Mouse (Mus musculus): ENCODE data around the gene Steap2.
"Not testable (repeated sequence)": the region's sequence is repeated elsewhere in the genome, so short reads cannot be mapped to it uniquely, and the experiment has no call there.

Steap2 gene

DNA sequence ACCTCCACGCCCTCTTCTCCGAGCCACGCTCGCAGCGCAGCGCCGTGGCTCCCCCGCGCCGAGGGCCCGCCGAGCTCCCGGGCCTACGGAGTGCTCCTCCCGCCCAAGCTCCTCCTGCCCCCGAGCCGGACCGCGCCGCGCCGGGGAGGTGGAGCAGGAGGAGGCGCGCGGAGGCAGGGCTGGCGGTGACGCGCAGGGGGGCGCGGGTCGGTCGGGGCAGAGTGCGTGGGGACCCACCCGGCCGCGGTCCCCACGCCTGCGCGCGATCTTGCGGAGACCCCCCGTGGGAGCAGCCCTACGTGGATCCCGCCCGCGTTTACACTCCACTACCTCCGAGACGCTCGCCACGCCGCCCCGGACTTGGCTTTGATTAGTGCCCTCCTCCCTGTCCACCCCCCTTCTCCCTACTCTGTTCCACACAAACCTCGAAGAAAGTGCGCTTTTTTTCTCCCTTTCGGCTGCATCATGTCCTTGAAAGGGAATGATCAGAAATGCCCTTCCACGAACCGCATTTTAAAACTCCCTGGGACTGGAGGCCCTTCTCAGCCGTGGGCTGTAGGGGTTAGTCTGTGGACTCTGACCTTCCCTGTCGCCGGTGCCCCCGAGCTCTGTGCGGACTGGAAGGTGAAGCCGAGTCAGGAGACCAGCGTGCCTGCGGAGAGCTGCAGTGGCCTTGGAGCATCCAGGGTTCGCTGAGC is at the start of gene Steap2:
Gene Steap2 (minus strand): TSS at position 623 of the 698 bp plus-strand sequence.
- DNase-seq (ENCODE audit: low read depth in 1 of 2, low spot score in 2 of 2), result no peak

GRCm38 (mm10) chr5:5734445-5734844 is 40.1 kb upstream of the Steap2 start:
- DNase-seq (ENCODE audit: low read depth in 1 of 2, low spot score in 2 of 2), result no peak

DNA sequence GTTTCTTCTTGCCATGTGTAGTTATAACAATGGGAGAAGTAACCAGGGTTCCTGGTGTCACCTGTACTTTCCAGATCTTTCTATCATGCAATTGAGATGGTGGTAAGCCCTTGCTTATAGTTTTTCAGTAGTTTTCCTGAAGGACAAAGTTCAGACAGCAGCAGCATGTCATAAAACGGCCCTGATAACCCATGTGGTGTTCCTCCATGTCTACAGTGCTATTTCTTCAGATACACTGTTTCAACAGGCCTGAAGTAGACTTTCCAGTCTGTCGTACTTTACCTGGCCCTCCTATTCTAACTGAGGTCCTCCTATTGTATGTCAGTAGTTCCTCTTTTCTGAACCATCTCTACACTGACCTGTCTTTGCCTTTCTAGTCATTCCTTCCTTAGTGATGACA is 38.5 kb upstream of the Steap2 start:
- no peak for DNase-seq (ENCODE audit: low read depth in 1 of 2, low spot score in 2 of 2)

GRCm38 (mm10) chr5:5732208-5732607 is 37.8 kb upstream of the Steap2 start:
- DNase-seq (ENCODE audit: low read depth in 1 of 2, low spot score in 2 of 2), result no peak

DNA sequence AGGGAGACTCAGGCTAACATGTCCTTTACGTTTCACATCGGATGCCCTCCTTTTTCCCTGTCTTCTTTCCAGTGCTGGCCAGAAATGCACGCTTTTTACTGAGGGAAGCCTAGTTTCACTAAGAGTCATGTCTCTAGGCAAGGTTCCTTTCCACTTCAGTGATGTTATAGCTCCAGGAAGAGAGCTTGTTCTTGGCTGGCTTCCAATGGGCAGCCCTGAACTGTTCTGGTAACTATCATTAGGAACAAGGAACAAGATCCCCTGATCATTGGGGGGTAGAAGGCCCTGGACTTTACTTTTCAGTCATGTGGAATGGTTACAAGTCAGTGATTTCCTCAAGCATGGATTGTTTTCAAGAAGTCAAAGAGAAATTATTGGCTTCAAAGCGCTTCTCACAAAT is 35.5 kb upstream of the Steap2 start:
- DNase-seq (ENCODE audit: low read depth in 1 of 2, low spot score in 2 of 2), result no peak

DNA sequence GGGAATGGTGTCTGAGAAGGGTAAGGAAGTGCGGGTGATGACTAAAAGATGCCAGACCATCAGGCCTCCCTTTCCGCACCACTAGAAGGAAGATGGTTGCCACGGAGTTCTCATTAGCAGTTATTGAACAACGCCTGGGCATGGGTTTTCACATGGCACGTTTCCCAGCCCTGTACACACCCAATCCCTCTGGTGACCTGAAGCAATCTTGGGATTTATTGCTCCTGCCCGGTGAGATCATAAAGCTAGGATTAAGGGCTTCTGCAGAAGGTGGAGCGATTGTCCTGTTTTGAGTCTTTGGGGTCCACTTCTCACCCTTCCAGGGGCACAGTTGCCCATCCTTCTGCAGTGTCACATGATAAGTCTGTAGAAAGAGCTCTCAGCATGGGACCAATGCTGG is 27.8 kb upstream of the Steap2 start:
- DNase-seq (ENCODE audit: low read depth in 1 of 2, low spot score in 2 of 2), result no peak

DNA sequence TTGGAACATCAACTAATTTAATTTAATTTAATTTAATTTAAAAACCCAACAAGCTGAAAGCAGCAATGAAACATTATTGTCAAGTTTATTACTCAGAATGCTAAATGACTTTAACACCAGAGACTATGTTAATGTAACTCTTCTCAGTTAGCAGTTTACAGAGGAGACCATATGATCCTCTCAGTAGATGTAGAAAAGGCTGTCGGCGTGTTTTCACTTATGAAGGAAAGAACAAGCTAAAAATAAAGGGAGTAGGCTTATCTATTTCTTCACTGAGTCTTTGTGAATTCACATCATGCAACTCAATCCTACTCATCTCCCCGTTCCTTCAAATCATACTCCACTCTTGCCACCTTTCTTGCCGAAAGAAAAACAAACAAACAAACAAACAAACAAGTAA is 16.7 kb upstream of the Steap2 start:
- no peak for DNase-seq (ENCODE audit: low read depth in 1 of 2, low spot score in 2 of 2)

GRCm38 (mm10) chr5:5707341-5708278 is 13.2 kb upstream of the Steap2 start:
- DNase-seq (ENCODE audit: low read depth in 1 of 2, low spot score in 2 of 2), result no peak

DNA sequence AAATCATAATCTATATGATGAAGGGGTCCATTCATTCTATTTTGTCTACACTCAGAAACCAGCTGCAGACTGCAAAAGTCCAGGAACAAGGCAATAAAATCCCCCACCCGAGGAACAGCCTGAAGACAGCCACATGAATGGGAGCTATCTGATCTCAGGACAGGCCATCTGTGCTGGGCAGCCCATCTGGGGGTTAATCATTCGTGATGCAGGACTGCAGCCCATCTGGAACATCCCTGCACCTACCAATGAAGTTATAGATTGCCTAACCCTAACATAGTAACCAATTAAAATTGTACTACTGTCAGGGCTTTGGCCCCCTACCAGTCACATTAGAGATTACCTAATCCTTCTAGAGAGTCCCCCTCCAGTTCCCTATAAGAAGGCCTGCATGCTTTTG is 10.6 kb upstream of the Steap2 start:
- DNase-seq (ENCODE audit: low read depth in 1 of 2, low spot score in 2 of 2), result no peak

- DNase-seq (ENCODE audit: low read depth in 1 of 2, low spot score in 2 of 2), result no peak
These were observed 6.0 kb upstream of the Steap2 start for GRCm38 (mm10) chr5:5700386-5700785.

GRCm38 (mm10) chr5:5698830-5699229 is 4.5 kb upstream of the Steap2 start:
- DNase-seq (ENCODE audit: low read depth in 1 of 2, low spot score in 2 of 2), result no peak

DNA sequence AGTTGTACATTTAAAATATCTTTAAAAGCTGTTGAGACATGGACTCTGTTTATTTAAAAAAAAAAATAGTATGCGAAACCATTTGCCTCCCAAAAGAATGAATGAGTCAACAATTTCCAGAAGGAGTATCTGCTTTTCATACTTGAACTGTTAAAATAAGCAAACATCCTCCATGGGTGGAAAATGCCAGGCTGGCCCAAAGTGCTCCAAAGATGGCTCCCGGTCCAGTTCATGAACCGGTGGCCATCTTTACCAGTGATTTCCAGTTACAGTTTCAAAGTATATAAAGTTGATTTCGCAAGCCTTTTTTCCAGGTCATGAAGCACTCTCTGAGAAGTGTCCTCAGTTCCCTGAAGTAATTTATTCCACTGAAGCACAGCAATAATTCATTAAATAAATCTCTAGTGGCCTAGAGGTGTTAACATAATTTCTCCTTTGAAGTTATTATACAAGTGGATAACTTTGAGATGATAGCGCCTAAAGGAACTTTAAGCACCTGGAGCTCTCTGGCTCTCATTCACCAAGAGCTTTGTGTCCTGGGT is 1.1 kb upstream of the Steap2 start:
- no peak for DNase-seq (ENCODE audit: low read depth in 1 of 2, low spot score in 2 of 2)

- no peak for DNase-seq (ENCODE audit: low read depth in 1 of 2, low spot score in 2 of 2)
These were observed 830 bp downstream of the Steap2 start for GRCm38 (mm10) chr5:5693541-5693955.

DNA sequence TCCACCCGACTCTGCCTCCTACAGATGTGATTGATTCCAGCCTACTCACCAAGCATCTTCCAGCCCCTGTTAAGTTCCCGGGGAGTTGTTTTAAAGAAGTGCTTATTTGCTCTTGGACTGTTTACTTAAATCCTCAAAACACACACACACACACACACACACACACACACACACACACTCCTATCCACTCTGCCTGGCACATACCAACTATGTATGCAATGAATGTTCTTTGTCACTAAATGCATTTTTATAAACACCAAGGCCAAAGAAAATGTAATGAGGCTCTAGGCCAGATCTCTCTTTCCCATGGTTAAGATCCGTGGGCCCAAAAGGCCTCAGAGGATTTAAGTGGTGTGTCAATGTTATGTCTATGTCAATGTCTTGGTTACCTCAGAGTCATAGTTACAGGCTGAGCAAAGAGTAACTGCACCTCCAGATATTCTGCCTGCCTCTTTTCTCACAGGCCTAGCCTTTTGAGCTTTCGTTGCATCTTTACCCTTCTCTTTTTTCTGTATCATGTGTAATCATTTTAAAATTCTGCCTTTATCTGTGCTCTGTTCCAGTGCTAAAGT is 2.1 kb downstream of the Steap2 start:
- no peak for DNase-seq (ENCODE audit: low read depth in 1 of 2, low spot score in 2 of 2)

DNA sequence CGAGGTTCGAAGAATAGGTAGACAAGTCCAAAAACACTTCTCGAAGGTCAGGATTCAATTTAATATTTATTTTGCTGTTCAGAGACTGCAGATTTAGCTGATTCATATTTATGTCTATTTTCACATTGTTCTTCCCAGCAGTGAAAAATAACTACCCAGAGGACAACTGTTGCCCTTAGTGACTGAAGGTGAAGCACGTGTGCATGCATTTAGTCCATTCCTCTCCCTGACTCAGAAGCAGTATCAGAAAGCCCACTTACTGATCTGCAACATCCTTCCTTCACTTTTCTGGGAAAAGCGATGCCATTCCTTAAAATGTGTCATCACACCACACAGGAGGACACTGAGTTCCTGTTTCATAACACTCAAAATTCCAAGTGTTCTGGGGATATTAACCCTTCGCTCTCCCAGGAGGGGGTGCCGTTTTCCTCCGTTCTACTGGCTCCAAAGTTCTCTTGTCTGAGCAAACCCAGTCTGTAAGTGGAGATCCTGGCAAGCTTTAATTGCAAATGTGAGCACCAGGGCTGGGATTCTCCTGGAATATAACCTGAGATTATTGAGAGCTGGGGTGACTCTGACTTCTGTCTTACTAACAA is 5.3 kb downstream of the Steap2 start:
- DNase-seq (ENCODE audit: low read depth in 1 of 2, low spot score in 2 of 2), result no peak

- DNase-seq (ENCODE audit: low read depth in 1 of 2, low spot score in 2 of 2), result no peak
These were observed 6.2 kb downstream of the Steap2 start for GRCm38 (mm10) chr5:5688228-5688627.

- no peak for DNase-seq (ENCODE audit: low read depth in 1 of 2, low spot score in 2 of 2)
These were observed 7.4 kb downstream of the Steap2 start for GRCm38 (mm10) chr5:5686973-5687372.

DNA sequence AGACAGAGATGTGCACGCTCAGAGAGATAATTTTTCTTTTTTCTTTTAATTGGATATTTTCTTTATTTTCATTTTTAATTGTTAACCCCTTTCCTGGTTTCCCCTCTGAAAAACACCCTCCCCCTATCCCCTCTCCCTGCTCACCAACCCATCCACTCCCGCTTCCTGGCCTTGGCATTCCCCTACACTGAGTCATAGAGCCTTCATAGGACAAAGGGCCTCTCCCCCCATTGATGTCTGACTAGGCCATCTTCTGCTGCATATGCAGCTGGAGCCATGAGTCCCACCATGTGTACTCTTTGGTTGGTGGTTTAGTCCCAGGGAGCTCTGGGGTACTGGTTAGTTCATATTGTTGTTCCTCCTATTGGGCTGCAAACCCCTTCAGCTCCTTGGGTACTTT is 9.4 kb downstream of the Steap2 start:
- not testable (repeated sequence) for DNase-seq (ENCODE audit: low read depth in 1 of 2, low spot score in 2 of 2)

DNA sequence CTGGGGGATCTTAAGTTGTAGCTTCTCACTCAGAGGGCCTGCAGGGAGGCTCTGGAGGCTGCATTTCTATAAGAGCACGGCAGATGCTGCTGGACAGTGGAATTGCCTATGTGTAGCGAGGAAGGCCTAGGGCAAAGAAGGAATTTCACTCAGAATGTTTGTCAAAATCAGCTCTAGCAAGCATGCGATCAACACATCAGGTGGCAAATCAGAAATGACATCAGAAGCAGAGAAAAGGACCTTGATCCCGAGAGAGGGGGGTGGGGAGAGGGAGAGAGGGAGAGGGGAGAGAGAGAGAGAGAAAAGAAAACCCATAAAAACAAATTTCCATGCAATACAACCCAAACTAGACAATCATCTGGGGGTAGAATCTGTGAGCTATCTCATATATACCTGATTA is 11.1 kb downstream of the Steap2 start:
- DNase-seq (ENCODE audit: low read depth in 1 of 2, low spot score in 2 of 2), result no peak

DNA sequence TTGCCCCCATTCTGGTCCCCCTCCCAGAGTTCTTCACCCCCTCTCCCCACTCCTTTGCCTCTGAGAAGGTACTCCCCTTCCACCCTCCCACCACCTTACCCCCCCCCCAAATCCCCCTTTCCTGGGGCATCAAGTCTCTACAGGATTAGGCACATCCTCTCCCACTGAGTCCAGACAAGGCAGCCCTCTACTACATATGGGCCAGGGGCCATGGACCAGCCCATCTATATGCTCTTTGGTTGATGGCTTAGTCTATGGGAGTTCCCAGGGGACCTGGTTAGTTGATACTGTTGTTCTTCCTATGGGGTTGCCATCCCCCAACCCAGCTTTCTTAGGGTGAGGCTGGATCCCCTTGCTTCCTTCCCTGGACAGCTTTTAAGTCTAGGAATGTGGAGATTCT is 14.9 kb downstream of the Steap2 start:
- DNase-seq (ENCODE audit: low read depth in 1 of 2, low spot score in 2 of 2), result no peak

GRCm38 (mm10) chr5:5676082-5676481 is 18.3 kb downstream of the Steap2 start:
- no peak for DNase-seq (ENCODE audit: low read depth in 1 of 2, low spot score in 2 of 2)
